Mouse (Mus musculus) mouse embryonic stem cell (cell line): ENCODE results near the gene Prkd2.

Source experiments
- in situ Hi-C, 2 experiments: fragments of 300-500 bp; cut with MboI; formaldehyde crosslinking; loops; 1 replicate in 1 of 2; 3 replicates in 1 of 2; pipeline ENCODE4 v1.14.3; 2019 to 2020; ENCODE audit warnings: low sequenced_read_pairs in 2 of 2, low pct_unique_long_range_greater_than_20kb in 1 of 2, mixed read lengths in 1 of 2; ENCODE audit not compliant: unreplicated experiment in 1 of 2

The Prkd2 gene

DNA sequence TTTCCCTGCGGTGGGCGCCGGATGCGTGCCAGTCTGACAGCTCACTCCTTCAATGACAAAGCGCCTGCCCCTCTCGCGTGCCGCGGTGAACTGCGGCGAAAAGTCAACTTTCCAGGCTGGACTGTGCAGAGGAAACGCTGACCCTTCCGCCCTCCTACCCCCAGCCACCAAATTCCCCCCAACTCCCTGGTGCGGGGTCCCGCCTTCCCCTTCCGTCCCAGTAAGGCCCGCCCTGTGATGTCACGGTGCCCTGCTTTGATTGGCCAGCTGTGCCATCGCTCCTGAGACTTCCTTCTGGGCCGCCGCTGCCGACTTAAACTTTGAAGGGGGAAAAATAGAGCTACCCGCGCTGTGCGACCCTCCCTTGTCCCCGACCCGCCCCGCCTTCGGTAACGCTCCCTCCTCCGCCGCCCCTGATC is at the start of gene Prkd2:
TSS of gene Prkd2 (plus strand) at position 258 of the 419 bp plus-strand sequence.
- in situ Hi-C loops, result no loop called here

DNA sequence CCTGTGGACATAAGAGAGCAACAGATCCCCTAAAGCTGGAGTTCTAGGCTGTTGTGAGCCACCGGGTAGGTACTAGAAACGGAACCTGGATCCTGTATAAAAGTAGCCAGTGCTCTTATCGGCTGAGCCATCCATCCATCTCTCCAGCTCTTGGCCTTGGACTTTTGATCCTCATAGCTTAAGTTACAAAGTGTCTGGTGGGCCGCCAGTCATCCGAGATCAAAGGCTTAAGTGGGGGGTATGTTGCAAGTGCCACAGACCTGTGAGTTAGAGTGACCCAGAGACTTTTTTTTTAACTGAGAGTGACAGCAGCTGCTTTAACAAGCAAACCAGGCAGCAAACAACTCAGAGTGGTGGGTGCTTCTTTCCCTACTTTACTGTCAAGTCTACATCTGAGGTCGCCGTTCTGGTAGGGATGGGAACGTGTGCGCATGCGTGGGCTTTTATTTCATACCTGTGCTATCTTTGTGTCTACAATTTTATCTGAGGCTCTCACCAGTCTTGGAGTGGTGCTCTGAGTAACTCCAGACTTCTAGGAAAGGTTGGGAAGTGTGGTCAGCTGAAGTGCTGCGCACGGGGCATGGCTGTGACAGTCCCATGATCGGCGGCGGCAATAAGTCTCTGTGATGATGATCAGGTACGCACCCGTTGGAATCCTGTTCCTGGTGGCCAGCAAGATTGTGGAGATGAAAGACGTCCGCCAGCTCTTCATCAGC is 49.5 kb upstream of the Prkd2 start:
- in situ Hi-C loops, result no loop called here

DNA sequence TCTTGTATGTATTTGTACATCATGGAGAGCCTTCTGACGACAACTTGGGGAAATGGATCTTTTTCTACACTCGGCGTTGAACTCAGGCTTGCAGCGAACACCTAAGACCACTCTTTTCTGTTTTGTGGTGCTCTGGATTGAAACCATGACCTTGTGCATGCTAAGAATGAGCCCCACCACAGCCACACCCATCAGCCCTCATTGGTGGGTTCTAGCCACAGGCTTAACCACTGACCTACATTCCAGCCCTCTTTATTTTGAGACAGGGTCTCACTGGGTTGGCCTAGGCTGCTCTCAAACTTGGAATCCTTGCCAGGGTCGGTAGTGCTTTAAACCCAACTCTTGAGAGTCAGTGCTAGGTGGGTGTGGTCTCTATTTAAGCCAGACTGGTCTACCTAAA is 47.8 kb upstream of the Prkd2 start:
- in situ Hi-C loops, result loop anchor here in 1 of 2 experiments (5.0 kb wide), 1 partner anchor 53 kb away; no protein-coding TSS in a partner anchor

DNA sequence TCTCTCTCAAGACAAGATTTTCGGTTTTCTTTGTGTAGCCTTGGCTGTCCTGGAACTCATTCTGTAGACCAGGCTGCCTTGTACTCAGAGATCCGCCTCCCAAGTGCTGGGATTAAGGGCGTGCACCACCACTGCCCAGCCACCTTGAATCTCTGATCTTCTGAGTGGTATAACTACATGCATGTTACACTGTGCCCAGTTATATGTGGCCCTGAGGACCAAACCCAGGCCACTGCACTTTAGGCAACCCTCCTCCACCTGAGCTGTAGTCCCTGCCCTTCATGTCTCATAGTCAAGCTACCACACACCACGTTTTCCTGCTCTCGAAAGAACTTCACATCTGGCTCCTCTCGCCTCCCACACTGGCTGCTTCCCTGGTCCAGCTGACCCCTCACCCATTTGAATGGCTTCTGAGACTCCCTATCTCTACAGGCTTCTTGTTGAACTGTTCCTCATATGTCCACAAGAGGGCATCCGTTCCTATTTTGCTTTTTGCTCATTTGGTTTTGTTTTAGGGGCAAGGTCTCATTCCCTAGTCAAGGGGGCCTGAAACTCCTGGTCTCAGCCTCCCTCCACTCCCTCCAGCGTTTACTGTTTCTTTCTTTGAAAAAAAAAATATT is 38.2 kb upstream of the Prkd2 start:
- in situ Hi-C loops, result no loop called here

DNA sequence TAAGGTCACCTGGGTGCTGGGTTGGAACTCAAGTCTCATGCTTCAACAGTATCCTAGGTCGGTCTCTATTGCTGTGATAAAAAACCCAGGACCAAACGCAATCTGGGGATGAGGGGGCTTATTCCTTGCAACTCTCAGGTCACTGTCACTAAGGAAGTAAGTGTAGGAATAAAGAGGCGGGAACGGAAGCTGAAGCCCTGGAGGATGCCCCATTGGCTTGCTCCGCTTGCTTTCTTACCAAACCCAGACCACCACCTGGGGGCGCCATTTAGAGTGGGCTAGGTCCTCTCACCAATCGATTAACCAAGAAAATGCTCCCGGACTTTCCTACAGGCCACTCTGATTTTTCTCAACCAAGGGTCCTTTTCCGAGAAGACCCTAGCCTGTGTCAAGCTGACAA is 34.8 kb upstream of the Prkd2 start:
- in situ Hi-C loops, result no loop called here

DNA sequence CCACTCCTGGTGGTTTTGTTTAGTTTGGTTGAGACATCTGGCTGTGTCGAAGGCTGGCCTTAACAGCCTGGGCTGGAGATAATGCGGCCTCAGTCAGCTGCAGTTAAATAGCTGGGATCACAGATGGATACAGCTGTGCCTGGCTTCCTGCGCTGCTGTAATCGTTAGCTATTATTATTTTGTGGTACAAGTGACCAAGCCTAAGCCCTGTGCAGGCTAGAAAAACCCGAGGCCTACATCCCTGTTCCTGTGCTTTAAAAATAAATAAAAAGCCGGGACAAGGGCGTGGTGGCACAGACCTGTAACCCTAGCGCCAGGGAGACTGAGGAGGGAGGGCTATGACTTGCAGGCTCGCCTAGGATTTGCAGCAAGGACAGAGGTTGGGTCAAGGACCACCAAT is 34.1 kb upstream of the Prkd2 start:
- in situ Hi-C loops, result no loop called here

DNA sequence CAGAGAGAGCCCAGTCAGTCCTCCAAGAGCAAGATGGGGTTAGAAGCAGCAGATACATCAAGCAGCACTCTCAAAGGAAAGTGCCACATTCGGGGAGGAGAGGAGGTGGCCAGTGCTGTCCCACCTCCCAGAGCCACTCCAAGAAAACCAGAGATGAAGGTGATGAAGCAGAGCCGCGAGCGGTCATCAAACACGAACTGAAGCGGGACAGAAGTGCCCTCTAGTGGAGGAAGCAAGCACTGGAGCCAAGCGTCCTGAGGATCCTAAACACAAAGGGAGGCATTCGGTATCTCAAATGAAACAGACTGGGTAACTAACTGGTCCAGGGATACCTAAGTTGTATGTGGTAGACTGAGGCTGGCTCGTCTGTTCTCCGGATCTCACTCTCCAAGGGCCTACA is 33.0 kb upstream of the Prkd2 start:
- in situ Hi-C loops, result no loop called here

DNA sequence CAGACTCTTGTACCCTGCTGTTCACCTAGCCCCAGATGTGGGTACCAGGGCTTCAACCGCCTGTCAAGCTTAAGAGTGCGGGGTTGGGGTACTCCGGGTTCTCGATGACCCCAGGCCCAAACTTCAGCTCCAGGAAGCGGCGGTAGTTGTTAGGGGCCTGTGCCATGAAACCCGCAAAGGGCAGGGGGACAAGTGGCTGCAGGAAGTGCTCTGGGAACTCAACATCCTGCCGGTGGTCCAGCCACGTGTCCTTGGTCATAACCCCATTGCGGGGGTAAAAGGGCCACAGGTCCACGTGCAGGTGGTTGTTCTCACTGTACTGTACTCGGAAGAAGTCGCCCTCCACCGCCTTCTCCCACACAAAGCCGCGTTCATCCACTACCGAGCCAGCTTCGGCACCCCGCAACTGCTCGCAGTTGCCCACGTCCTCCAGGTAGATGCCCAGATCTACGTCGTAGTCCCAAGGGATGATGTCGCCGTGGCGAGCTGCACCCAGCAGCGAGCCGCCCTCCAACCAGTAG is 32.2 kb upstream of the Prkd2 start:
- in situ Hi-C loops, result no loop called here

DNA sequence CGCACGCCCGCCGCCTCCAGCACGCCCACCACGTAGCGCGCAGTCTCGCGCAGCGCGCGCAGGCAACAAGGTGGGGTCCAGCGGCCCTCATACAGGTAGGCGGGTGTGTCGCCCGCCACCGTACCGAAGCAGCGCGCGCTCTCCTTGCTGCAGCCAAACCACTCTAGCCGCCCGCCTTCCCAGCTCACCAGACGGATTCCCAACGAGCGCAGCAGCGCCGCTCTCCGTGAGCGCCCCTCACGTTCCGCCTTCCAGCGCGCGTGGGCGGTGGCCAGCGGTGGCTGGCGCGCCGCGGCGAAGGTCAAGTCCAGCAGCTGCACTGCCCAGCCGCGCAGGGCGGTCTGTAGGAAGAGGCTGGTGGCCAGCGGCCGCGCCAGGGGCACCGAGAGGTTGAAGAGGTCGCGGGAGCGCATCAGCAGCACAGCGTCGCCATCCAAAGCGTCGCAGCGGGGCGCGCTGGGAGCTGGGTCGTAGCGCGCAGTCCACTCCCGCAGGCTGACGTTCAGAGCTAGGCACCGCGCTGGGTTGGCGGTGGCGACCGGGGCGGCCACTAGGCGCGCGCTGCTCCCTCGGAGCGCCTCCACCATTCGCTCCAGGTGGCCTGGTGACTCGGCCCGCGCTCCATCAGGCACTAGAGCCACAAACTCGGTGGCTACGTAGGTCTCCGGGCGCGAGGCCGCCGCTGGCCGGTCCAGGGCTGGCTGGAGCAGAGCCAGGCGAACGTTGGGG is 31.6 kb upstream of the Prkd2 start:
- in situ Hi-C loops, result no loop called here

DNA sequence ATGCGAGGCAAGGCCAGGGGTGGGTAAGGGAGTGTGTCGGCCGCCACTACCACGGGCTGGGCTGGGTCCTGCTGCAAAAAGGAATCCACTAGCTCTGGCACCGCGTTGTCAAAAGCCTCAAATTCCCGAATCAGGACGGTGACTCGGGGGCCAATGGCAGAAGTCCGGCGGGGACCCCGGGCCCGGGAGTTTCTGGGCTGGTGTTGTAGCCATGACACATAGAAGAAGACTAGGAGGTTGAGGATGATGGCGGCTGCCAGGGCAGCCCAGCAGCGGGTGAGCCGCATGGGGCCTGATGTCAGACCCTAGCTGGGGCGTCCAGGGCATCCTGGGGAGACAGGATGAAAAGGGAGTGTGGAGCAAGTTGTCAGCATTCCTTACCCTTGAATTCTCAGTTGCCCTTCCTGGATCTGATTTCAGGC is 31.0 kb upstream of the Prkd2 start:
- in situ Hi-C loops, result no loop called here

DNA sequence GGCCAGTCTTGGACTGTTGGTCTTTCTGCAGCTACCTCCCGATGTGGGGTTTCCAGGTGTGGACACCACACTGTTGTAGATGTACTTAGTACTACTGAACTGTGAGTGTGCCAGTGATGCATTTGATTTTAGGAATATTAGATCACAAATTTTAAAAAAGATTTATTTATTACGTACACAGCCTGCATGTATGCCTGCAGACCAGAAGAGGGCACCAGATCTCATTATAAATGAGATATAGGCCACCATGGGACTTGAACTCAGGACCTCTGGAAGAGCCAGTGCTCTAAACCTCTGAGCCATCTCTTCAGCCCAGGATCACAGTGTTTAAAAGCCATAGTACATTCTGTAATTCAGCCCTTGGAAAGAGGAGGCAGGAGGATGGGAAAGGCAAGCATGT is 30.2 kb upstream of the Prkd2 start:
- in situ Hi-C loops, result no loop called here

DNA sequence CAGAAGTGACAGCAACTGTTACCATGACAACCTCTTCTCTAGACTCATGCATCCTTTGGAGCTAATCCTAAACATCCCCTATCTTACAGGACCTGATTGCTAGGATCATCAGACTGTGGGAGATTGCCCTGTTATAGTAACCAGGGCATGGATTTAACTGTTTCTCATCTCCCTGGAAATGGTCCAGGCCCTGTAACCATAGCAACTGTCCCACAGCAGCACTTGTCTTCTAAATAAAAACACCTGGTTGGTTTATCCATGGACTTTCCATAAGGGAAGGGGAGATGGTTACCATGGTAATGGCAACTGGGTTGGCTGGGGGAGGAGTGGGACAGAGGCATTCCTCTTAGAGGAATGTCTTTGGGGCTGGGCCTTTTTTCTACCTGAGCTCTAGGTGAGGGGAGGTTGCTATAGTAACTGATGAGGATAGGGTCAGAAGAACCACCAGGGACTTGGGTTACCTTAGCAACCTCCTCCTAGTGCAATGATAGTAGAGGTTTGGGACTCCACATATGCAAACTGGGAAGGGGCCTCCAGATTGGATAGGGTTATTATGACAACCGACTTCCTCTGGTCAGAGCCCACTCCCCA is 27.3 kb upstream of the Prkd2 start, which contains the start of gene Strn4:
TSS of gene Strn4 (plus strand) at position 539 of the 591 bp plus-strand sequence.
- in situ Hi-C loops, result no loop called here

DNA sequence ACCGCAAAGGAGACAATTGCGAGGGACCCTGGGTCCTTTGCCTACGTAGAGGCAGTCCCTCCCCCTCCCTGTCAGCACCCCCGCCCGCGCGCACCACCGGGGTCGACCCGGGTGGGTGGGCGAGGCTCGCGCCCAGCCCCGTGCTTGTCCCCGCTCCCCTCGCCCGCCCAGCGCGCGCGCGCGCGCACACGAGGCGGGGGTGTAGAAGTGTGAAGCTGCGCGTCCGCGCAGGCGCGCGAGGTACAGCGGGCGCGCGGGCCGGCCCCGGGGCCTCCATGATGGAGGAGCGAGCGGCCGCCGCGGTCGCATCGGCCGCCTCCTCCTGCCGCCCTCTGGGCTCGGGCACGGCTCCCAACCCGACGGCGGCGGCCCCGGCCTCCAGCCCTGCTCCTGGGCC is 26.6 kb upstream of the Prkd2 start:
- in situ Hi-C loops, result no loop called here

DNA sequence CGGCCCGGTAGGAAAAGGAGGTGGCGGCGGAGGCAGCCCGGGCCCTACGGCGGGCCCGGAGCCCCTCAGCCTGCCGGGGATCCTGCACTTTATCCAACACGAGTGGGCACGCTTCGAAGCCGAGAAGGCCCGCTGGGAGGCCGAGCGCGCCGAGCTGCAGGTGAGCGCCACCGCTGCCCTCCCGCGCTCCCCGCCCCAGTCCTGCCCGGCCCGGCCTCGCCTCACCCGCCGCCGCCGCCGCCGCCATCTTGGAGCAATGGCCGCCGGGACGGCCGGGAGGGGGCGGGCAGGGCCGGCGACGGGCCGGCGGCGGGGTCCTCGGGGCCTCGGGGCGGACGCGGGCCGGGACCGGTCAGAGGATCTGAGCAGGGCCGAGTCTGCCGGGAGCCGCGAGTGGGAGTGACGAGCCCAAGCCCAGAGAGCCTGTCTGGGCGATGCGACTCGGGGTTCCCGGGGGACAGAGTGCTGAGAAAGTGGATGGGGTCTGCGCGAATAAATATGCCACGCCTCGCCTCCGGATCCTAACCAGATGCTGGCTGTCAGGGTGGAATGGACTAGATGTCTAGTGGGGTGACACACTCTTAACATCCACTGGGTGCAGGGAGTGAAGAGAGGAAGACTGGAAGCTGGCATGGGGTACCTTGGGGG is 26.1 kb upstream of the Prkd2 start, which contains the start of gene Fkrp:
TSS of gene Fkrp (minus strand) at position 258 of the 648 bp plus-strand sequence.
- in situ Hi-C loops, result no loop called here

DNA sequence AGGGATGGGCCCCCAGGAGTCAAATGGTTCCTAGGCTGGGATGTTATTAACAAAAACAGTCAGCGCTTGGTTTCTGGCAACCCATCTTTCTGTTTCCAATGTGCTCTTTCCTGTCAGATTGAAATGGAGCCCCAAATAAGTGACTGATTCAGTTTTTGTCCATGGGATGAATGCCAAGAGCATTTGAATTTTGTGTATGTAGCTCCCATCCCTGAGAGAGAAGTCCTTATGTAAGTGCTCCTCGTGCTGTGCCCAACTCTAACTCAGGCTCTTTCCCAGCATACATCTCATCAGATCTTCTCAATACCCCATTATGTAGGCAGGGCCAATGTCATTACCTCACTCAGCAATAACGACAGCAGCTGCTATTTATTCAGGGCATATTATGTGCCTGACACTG is 25.0 kb upstream of the Prkd2 start:
- in situ Hi-C loops, result no loop called here

DNA sequence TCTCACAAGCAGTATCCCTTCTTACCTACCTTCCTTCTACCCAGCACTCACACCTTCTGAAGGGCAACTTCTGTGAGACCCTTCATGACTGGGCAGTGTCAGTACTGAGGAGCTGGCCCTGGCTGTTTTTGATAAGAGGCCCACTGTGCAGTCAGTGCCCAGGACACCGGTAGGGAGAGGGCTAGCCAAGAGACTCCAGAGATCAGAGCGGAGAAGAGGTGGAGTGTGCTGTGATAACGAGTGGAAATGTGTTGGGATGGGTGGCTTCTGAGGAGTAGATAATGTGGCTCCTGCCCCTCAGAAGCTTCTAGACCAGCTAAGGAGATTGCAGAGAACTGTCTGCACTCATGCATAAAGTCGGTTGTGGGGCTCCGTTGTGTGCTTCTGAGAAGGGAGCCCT is 22.9 kb upstream of the Prkd2 start:
- in situ Hi-C loops, result no loop called here

DNA sequence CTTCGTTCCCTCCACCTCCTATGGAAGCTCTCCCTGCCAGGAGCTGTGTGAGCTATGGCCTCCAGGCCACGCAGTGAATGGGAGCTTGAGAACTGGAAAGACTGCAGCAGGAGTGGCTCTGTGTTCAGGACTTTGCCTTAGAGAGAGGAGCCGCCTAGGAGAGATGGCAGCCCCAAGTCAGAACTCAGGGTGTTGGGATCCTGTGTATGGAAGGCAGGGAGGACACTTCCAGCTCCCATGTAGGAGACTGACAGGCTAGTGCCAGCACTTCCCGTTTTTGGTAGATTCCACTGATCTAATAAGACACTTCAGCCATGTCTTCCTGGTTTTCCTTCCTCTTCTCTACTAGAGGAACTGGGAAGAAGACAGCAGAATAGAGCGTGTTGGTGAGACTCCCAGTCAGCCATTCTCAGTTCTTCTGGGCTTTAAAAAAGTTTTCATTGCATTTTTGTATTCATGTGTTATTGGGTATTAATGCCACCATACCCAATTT is 22.4 kb upstream of the Prkd2 start:
- in situ Hi-C loops, result no loop called here

DNA sequence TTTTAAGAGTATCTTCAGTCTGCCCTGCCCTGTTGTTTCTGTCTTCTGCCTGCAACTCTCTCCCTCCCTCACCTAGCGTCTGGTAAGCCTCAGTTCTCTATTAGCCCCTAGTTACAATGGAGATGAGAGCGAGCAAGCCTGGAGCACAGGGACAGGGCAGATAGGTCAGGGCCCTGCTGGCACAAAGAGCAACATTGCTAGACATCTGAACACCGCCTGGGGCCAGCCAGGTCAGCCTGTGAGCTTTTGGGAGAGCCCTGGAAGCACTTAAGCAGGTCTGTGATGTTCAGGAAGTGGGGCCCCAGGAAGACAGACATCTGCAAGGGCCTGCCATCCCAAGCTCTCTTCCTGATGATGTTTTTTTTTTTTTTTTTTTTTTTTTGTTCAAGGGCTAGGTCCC is 21.6 kb upstream of the Prkd2 start:
- in situ Hi-C loops, result no loop called here
